Mouse (Mus musculus) retina, postnatal 7 days (tissue): Measurements from ENCODE around the gene Areg.

Experiments used
- DNase-seq: peaks from one replicate; pipeline ENCODE4 v3.0.0-alpha.2; 2012; ENCODE audit warnings: low read depth, low spot score

Areg gene

DNA sequence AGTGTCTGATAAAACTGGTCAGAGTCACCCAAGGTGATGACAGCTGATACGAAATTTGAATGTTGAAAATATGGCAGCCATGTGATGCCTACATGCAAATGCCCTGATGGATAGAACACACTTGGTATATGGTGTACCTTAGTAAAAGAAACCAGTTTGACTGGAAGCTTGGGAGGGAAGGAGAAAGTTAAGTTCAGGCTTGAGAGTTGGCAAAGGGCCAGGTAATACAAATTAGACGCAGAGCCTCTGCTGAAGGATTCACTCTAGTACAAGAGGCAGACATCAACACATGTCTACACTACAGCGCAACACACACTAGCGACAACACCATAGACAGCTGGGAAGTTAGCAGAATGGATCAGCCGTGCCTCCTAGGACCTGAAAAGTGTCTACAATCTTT, 27.2 kb downstream of the Areg start:
- no peak for DNase-seq

DNA sequence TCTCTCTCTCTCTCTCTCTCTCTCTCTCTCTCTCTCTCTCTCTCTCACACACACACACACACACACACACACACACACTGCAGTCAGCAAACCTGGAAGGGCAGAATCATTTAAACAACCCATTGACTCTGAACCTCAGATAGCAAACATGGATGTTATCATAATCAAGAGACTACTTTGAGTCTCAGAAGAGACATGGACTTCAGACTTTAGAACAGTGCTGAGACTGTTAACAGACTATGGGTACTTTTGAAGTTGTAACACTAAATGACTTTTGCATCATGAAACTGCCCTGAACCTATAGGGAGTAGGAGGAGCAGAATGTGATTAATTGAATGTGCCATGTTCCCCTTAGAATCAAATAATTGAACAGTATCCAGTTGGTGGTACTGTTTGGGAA, 37.0 kb downstream of the Areg start:
- DNase-seq = no peak

DNA sequence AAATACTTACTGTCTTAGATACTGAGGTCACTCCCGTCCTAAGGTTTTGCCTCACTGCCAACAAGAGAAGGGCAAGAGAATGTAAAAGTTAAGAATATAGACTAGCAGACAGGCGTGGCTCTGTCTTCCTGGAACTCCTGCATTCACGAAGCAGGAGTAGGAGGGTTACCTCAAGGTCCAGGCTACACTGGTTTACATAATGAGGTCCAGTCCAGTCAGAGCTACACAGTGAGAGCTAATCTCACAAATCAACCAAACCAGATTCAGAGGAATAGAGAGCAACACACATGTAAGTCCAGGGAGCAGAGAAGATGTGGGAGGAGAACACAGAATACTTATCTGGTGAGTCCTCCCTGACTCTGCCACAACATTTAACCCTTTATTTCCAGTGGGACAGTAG, 55.2 kb downstream of the Areg start:
- no peak for DNase-seq
